Mouse (Mus musculus): ENCODE measurements at regions not wholly inside any gene's neighbourhood (a gene's known extent, or its start where the extent isn't known, plus 50 kb on each side); places are given as distances from the start of the nearest gene placed in this dataset.

DNA sequence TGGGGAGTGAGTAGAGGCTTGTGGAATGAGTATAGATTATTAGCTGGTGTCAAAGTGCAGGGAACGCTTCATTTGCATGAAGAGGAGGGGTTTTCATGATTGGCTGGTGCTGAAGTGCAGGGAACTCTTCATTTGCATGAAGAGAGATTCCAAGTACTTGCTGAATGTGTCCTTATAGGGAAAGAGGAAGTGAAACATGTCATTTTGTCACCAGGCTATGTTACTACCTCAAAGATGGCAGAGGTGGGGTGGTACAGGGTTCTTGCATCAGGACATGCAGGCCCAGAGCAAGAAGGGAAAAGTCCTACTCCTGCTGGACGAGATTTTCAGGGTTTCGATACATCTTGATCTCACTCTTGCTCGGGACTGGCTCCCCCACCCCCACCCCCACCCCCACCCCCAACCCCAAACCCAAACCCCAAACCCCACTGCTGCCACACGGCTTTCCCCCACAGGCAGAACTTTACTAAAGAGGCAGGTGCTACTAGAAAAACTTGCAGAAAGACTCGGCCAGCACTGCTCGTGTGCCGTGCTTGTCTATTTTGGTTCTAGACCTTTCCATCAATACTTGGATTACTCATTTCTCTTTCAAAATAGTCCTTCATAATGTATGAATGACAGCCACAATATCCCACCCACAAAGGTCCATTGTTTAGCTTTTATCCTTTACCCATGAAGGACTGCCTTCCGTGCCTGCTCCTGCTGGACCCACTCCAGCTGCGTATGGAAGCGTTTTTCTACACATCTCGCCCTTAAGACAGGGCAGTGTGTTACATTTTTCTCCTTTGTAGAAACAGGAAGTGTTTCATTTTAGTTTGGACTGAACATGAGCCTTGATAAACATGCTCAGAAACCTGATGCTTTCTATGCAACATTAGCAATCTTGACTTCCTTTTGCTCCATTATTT, 223.0 kb upstream of the N6amt1 start:
- no peaks in the 10 kb centered on the region for H3K4me1 ChIP-seq (ENCODE audit: insufficient read depth)
- TF ChIP-seq CTCF (IDR thresholded peaks at IDR 0.05; ENCODE audit: low read depth): no peak
- H3K36me3 ChIP-seq (ENCODE audit: insufficient read depth): no peaks in the 10 kb centered on the region
- H3K4me2 ChIP-seq (ENCODE audit: low read depth): no peak overlapping the region
- no peak overlapping the region for H3K27ac ChIP-seq (ENCODE audit: low read depth, low read length)
- H3K4me3 ChIP-seq (ENCODE audit: low read depth, low read length): no peak overlapping the region
- 69% methylated on average over 12 of the region's 12 CpGs for WGBS
- H3K9me3 ChIP-seq (ENCODE audit: low read length): no peaks in the 10 kb centered on the region
- H3K9ac ChIP-seq: no peak overlapping the region
- no peak for ATAC-seq
- no peak for DNase-seq
- H3K27me3 ChIP-seq (ENCODE audit: insufficient read depth, low read length): no peaks in the 10 kb centered on the region

DNA sequence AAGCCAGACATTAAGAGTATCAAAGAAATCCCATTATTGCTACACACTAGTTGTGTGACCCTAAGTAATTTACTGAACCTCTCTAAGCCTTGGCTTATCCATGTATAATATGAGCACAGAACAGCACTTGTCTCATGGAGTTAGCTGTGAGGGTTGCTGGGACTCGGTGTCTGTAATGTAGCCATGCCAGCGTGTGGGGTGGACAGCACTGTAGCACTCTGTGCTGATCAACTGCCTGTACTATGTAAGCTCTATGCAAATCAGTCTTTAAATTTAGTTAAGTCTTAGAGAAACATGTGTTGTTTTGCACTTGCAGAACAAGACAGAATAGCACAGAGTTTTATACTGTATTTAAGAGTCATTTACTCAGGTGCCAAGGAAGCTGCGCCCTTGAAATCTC, 225.0 kb upstream of the N6amt1 start:
- peak; percentile 55 for ATAC-seq
- Histone ChIP-seq H3K4me2 (ENCODE audit: low read depth) (peak overlapping the region; percentile 51; the same call in 1 of the 2 replicates), H3K36me3 (ENCODE audit: insufficient read depth) (no peaks in the 10 kb centered on the region), H3K4me1 (ENCODE audit: insufficient read depth) (no peaks in the 10 kb centered on the region), H3K9me3 (ENCODE audit: low read length) (no peaks in the 10 kb centered on the region), H3K27me3 (ENCODE audit: insufficient read depth, low read length) (no peaks in the 10 kb centered on the region), H3K9ac (no peak overlapping the region), H3K4me3 (ENCODE audit: low read depth, low read length) (no peak overlapping the region), H3K27ac (ENCODE audit: low read depth, low read length) (no peak overlapping the region)
- no peak for DNase-seq
- no peak for TF ChIP-seq CTCF (IDR thresholded peaks at IDR 0.05; ENCODE audit: low read depth)
- WGBS: 77% methylated on average over 3 of the region's 3 CpGs

DNA sequence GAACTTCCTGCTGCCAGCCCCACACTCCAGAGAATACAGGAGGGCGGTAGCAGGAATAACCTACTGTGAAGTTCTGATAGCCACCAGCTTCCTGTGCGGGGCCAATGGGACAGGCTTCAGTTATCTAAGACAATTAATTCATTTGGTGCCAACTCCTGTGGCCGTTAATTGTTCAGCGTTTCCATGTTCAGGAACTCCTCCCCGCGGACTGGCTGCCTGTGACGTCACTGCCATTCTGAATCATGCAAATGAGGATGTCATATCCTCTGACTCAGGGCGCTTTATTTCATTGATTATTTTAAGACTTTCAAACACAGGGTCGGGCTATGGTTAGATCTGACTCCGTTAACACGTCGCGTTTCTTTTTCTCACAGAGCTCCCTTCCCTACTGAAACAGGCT, 225.8 kb upstream of the N6amt1 start:
- Histone ChIP-seq H3K9ac (0 out of 2 replicates have a peak overlapping the region, but pooled peaks have one; percentile 14), H3K4me1 (ENCODE audit: insufficient read depth) (no peaks in the 10 kb centered on the region), H3K36me3 (ENCODE audit: insufficient read depth) (no peaks in the 10 kb centered on the region), H3K27me3 (ENCODE audit: insufficient read depth, low read length) (no peaks in the 10 kb centered on the region), H3K4me2 (ENCODE audit: low read depth) (peak overlapping the region; percentile 51), H3K9me3 (ENCODE audit: low read length) (no peaks in the 10 kb centered on the region), H3K4me3 (ENCODE audit: low read depth, low read length) (peak overlapping the region; percentile 32), H3K27ac (ENCODE audit: low read depth, low read length) (no peak overlapping the region)
- DNase-seq (peak; percentile 71), ATAC-seq (peak; percentile 81)
- 41% methylated on average over 13 of the region's 13 CpGs for WGBS
- no peak for TF ChIP-seq CTCF (IDR thresholded peaks at IDR 0.05; ENCODE audit: low read depth)

DNA sequence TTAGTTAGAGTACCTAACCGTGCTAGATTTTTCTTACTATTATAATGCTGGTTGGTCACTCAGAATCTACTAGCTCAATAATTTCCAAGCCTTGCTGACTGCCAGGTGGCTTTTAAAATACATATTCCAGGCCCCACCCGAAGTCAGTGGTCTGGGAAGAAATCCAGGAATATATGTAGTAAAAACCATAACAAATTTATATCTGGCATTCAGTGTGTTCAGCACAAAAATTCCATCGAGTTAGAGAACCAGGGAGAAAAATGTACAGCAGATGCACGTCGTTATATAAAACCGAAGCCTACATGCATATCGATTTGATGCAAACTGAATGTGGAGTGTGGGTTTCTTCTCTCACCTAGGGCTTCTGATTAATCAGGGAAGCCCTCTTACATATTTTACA, 229.5 kb upstream of the N6amt1 start:
- Histone ChIP-seq H3K27ac (ENCODE audit: low read depth, low read length) (no peak overlapping the region), H3K9ac (no peak overlapping the region), H3K4me1 (ENCODE audit: insufficient read depth) (no peaks in the 10 kb centered on the region), H3K27me3 (ENCODE audit: insufficient read depth, low read length) (no peaks in the 10 kb centered on the region), H3K4me3 (ENCODE audit: low read depth, low read length) (no peak overlapping the region), H3K4me2 (ENCODE audit: low read depth) (no peak overlapping the region), H3K36me3 (ENCODE audit: insufficient read depth) (no peaks in the 10 kb centered on the region), H3K9me3 (ENCODE audit: low read length) (no peaks in the 10 kb centered on the region)
- ATAC-seq (no peak), DNase-seq (peak; percentile 13)
- WGBS: 69% methylated on average over 7 of the region's 7 CpGs
- no peak for TF ChIP-seq CTCF (IDR thresholded peaks at IDR 0.05; ENCODE audit: low read depth)

DNA sequence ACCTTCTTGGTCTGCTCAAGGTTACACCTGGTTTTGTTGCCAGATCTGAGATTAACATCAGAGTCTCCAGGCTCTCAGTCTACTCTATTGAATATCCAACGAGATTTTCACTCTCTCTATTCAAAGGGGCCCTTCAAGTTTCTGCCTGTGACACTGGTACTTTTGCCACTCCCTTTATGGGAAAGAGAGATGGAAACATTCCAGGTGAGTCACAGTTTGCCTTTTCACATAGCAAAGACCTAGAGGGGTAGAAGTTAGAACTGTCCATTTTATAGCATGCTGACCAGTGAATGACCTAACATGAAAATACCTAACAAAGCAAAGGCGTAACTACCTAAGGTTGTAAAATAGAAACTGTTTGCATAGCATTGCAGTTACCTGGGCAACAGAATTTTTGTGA, 250.4 kb upstream of the N6amt1 start:
- ATAC-seq: no peak
- TF ChIP-seq CTCF (IDR thresholded peaks at IDR 0.05; ENCODE audit: low read depth): no peak
- WGBS: 71% methylated on average over 2 of the region's 2 CpGs

DNA sequence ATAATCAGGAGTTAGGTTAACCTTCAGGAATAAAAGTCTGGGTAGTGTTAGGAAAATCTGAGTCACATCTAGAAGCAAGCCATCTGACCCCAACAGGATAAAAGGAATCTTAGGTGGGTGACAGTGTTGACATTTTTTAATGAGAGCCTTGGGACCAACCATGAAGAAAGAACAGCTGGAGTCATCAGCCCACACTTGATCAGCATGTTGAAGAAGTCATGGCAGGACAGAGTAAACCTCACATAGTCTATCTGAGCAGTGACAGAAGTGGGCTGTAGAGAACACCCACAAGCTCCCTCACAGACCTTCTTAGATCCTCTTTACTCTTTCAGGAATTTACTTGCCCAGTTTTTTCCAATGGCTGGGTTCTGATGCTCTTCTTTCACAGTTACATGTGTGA, 251.9 kb upstream of the N6amt1 start:
- Histone ChIP-seq H3K27me3 (ENCODE audit: insufficient read depth, low read length) (no peaks in the 10 kb centered on the region), H3K9ac (no peak overlapping the region), H3K4me1 (ENCODE audit: insufficient read depth) (no peaks in the 10 kb centered on the region), H3K27ac (ENCODE audit: low read depth, low read length) (no peak overlapping the region), H3K4me3 (ENCODE audit: low read depth, low read length) (no peak overlapping the region), H3K4me2 (ENCODE audit: low read depth) (no peak overlapping the region), H3K36me3 (ENCODE audit: insufficient read depth) (no peaks in the 10 kb centered on the region), H3K9me3 (ENCODE audit: low read length) (no peaks in the 10 kb centered on the region)
- TF ChIP-seq CTCF (IDR thresholded peaks at IDR 0.05; ENCODE audit: low read depth): no peak
- no peak for ATAC-seq
- DNase-seq: no peak

More for the DNA sequence above, 250.4 kb upstream of the N6amt1 start:
- Histone ChIP-seq H3K9ac (no peak overlapping the region), H3K4me2 (ENCODE audit: low read depth) (no peak overlapping the region), H3K4me3 (ENCODE audit: low read depth, low read length) (no peak overlapping the region), H3K36me3 (ENCODE audit: insufficient read depth) (no peaks in the 10 kb centered on the region), H3K27ac (ENCODE audit: low read depth, low read length) (no peak overlapping the region), H3K27me3 (ENCODE audit: insufficient read depth, low read length) (no peaks in the 10 kb centered on the region), H3K9me3 (ENCODE audit: low read length) (no peaks in the 10 kb centered on the region), H3K4me1 (ENCODE audit: insufficient read depth) (no peaks in the 10 kb centered on the region)
- no peak for DNase-seq

DNA sequence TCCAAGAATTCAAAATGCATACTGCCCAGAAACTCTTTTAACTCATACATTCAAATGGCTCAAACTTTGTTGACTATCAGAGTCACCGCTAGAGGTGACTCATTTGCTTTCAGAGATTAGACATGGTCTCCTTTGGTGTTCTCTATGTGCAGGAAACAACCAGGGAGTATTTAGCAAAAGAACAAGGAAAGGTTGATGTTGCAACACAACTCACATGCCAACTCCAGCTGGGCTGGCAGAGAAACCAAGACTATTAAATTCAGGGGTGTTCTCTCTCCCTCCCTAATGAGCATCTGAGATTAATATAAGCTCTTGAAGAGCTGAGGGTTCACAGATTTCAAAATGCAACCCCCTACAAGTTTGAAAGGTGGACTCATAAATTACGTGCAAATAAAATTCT, 262.0 kb upstream of the N6amt1 start:
- Histone ChIP-seq H3K27ac (ENCODE audit: low read depth, low read length) (no peak overlapping the region), H3K4me2 (ENCODE audit: low read depth) (no peak overlapping the region), H3K9me3 (ENCODE audit: low read length) (no peaks in the 10 kb centered on the region), H3K4me3 (ENCODE audit: low read depth, low read length) (no peak overlapping the region), H3K27me3 (ENCODE audit: insufficient read depth, low read length) (no peaks in the 10 kb centered on the region), H3K36me3 (ENCODE audit: insufficient read depth) (no peaks in the 10 kb centered on the region), H3K4me1 (ENCODE audit: insufficient read depth) (no peaks in the 10 kb centered on the region), H3K9ac (no peak overlapping the region)
- no peak for DNase-seq
- TF ChIP-seq CTCF (IDR thresholded peaks at IDR 0.05; ENCODE audit: low read depth): no peak
- ATAC-seq: no peak
- 78% methylated on average over 2 of the region's 2 CpGs for WGBS
